Mouse (Mus musculus) liver, embryonic 11.5 days (tissue): ENCODE measurements around the gene Ptprd. TPM values are rescaled to one million over a fixed set of nuclear protein-coding genes. Genes with fewer than 3 reads are reported as not detected.

ENCODE experiments used
- ATAC-seq: fragments of 200-750 bp; cut with Nextera tagmentation; replicated peaks from 2 replicates; pipeline ENCODE4 v1.8.0; 2017; ENCODE audit warnings: moderate number of reproducible peaks, mild to moderate bottlenecking, moderate TSS enrichment, moderate library complexity; ENCODE audit not compliant: low FRiP score
- DNase-seq: peaks from one replicate; pipeline ENCODE4 v3.0.0-alpha.2; 2017; ENCODE audit warnings: low spot score
- H3K27ac ChIP-seq: fragments of 300-500 bp; sonication (generic); 2 replicates; pipeline ENCODE4 v1.5.1; 2014; ENCODE audit warnings: mild to moderate bottlenecking, low read depth, low read length, control low read depth
- H3K27me3 ChIP-seq: fragments of 300-500 bp; sonication (generic); replicated peaks from 2 replicates; pipeline ENCODE4 v1.6.1; 2014; ENCODE audit warnings: low read length, mixed read lengths; ENCODE audit not compliant: control insufficient read depth, insufficient read depth
- H3K36me3 ChIP-seq: fragments of 300-500 bp; sonication (generic); 2 replicates; pipeline ENCODE4 v1.6.1; 2014; ENCODE audit warnings: mild to moderate bottlenecking, low read length, moderate library complexity, mixed read lengths; ENCODE audit not compliant: control insufficient read depth, insufficient read depth
- H3K4me1 ChIP-seq: fragments of 300-500 bp; sonication (generic); replicated peaks from 2 replicates; pipeline ENCODE4 v1.6.1; 2014; ENCODE audit warnings: low read length, mixed read lengths; ENCODE audit not compliant: control insufficient read depth, insufficient read depth
- H3K4me2 ChIP-seq: fragments of 300-500 bp; sonication (generic); 2 replicates; pipeline ENCODE4 v1.6.1; 2014; ENCODE audit warnings: mild to moderate bottlenecking, control low read depth, moderate library complexity
- H3K4me3 ChIP-seq: fragments of 300-500 bp; sonication (generic); 2 replicates; pipeline ENCODE4 v1.5.1; 2014; ENCODE audit warnings: low read depth, low read length, control low read depth
- H3K9ac ChIP-seq: fragments of 300-500 bp; sonication (generic); 2 replicates; pipeline ENCODE4 v1.6.1; 2014; ENCODE audit warnings: low read depth, low read length, control low read depth
- H3K9me3 ChIP-seq: fragments of 300-500 bp; sonication (generic); 2 replicates; pipeline ENCODE4 v1.6.1; 2016; ENCODE audit warnings: low read length, inconsistent platforms, mixed read lengths; ENCODE audit not compliant: control insufficient read depth
- WGBS: fragments of 180-500 bp; shearing (Covaris S2); extraction: QIAGEN DNeasy Blood & Tissue Kit; methylation state at CpG from one replicate; pipeline ENCODE4 v1.1.7; 2014; 5-methylcytosine and 5-hydroxymethylcytosine counted together
- polyA plus RNA-seq: library from polyadenylated mRNA; unstranded; fragments of >200 nt; fragmentation: Nextera tagmentation; extraction: Ambion mirVana; gene quantifications from 2 replicates; pipeline ENCODE4 v1.2.1, GENCODE M21; 2014

Ptprd gene
- polyA plus RNA-seq, 1 experiment from 2014 or later = 8.4 TPM

- Histone ChIP-seq H3K36me3 (no peaks in the 10 kb centered on the region), H3K27me3 (no peaks in the 10 kb centered on the region), H3K9me3 (no peaks in the 10 kb centered on the region), H3K4me2 (no peak overlapping the region), H3K4me1 (no peaks in the 10 kb centered on the region), H3K9ac (no peak overlapping the region), H3K27ac (no peak overlapping the region), H3K4me3 (no peak overlapping the region)
- no peak for ATAC-seq
- DNase-seq = no peak
- WGBS = 80% methylated on average over 4 of the region's 4 CpGs
Observed at GRCm38 (mm10) chr4:76422113-76422512, 1789.6 kb downstream of the Ptprd start.

- Histone ChIP-seq H3K27me3 (no peaks in the 10 kb centered on the region), H3K9ac (no peak overlapping the region), H3K27ac (no peak overlapping the region), H3K4me2 (no peak overlapping the region), H3K4me1 (no peaks in the 10 kb centered on the region), H3K9me3 (no peaks in the 10 kb centered on the region), H3K36me3 (no peaks in the 10 kb centered on the region), H3K4me3 (no peak overlapping the region)
- ATAC-seq (no peak), DNase-seq (no peak)
- 79% methylated on average over 2 of the region's 2 CpGs for WGBS
Observed at GRCm38 (mm10) chr4:76419641-76420040, 1792.1 kb downstream of the Ptprd start.

GRCm38 (mm10) chr4:76417676-76418075, 1794.1 kb downstream of the Ptprd start:
- WGBS = 88% methylated on average over 5 of the region's 5 CpGs

GRCm38 (mm10) chr4:76415624-76416023, 1796.1 kb downstream of the Ptprd start:
- Histone ChIP-seq H3K4me2 (no peak overlapping the region), H3K4me3 (no peak overlapping the region), H3K9ac (no peak overlapping the region), H3K4me1 (no peaks in the 10 kb centered on the region), H3K9me3 (no peaks in the 10 kb centered on the region), H3K27ac (no peak overlapping the region), H3K36me3 (no peaks in the 10 kb centered on the region), H3K27me3 (no peaks in the 10 kb centered on the region)
- no peak for ATAC-seq
- WGBS = 89% methylated on average over 5 of the region's 5 CpGs
- DNase-seq = no peak

More at GRCm38 (mm10) chr4:76417676-76418075, 1794.1 kb downstream of the Ptprd start:
- Histone ChIP-seq H3K27ac (no peak overlapping the region), H3K9ac (no peak overlapping the region), H3K4me2 (no peak overlapping the region), H3K27me3 (no peaks in the 10 kb centered on the region), H3K9me3 (no peaks in the 10 kb centered on the region), H3K4me1 (no peaks in the 10 kb centered on the region), H3K4me3 (no peak overlapping the region), H3K36me3 (no peaks in the 10 kb centered on the region)
- DNase-seq (no peak), ATAC-seq (no peak)

GRCm38 (mm10) chr4:76414591-76414990, 1797.2 kb downstream of the Ptprd start:
- Histone ChIP-seq H3K9me3 (no peaks in the 10 kb centered on the region), H3K4me3 (no peak overlapping the region), H3K4me2 (no peak overlapping the region), H3K9ac (no peak overlapping the region), H3K36me3 (no peaks in the 10 kb centered on the region), H3K4me1 (no peaks in the 10 kb centered on the region), H3K27me3 (no peaks in the 10 kb centered on the region), H3K27ac (no peak overlapping the region)
- DNase-seq (no peak), ATAC-seq (no peak)
- WGBS = 88% methylated on average over 4 of the region's 4 CpGs

GRCm38 (mm10) chr4:76410053-76410452, 1801.7 kb downstream of the Ptprd start:
- Histone ChIP-seq H3K4me1 (no peaks in the 10 kb centered on the region), H3K36me3 (no peaks in the 10 kb centered on the region), H3K4me2 (no peak overlapping the region), H3K27me3 (no peaks in the 10 kb centered on the region), H3K9me3 (no peaks in the 10 kb centered on the region), H3K4me3 (no peak overlapping the region), H3K9ac (no peak overlapping the region), H3K27ac (no peak overlapping the region)
- DNase-seq = no peak
- 43% methylated on average over 2 of the region's 2 CpGs for WGBS
- ATAC-seq = no peak

GRCm38 (mm10) chr4:76409159-76409558, 1802.6 kb downstream of the Ptprd start:
- Histone ChIP-seq H3K4me3 (no peak overlapping the region), H3K27me3 (no peaks in the 10 kb centered on the region), H3K4me1 (no peaks in the 10 kb centered on the region), H3K36me3 (no peaks in the 10 kb centered on the region), H3K9ac (no peak overlapping the region), H3K4me2 (no peak overlapping the region), H3K9me3 (no peaks in the 10 kb centered on the region), H3K27ac (no peak overlapping the region)
- WGBS = 83% methylated on average over 3 of the region's 3 CpGs
- ATAC-seq (no peak), DNase-seq (no peak)

GRCm38 (mm10) chr4:76405862-76406454, 1805.8 kb downstream of the Ptprd start:
- H3K4me2 ChIP-seq = no peak overlapping the region
- no peak overlapping the region for H3K4me3 ChIP-seq
- H3K9me3 ChIP-seq = no peaks in the 10 kb centered on the region
- DNase-seq (no peak), ATAC-seq (no peak)
- H3K36me3 ChIP-seq = no peaks in the 10 kb centered on the region
- no peak overlapping the region for H3K9ac ChIP-seq
- no peaks in the 10 kb centered on the region for H3K27me3 ChIP-seq
- no peaks in the 10 kb centered on the region for H3K4me1 ChIP-seq
- 78% methylated on average over 5 of the region's 5 CpGs for WGBS
- H3K27ac ChIP-seq = no peak overlapping the region

- DNase-seq = no peak
- Histone ChIP-seq H3K4me3 (no peak overlapping the region), H3K4me1 (no peaks in the 10 kb centered on the region), H3K4me2 (no peak overlapping the region), H3K36me3 (no peaks in the 10 kb centered on the region), H3K9me3 (no peaks in the 10 kb centered on the region), H3K27ac (no peak overlapping the region), H3K27me3 (no peaks in the 10 kb centered on the region), H3K9ac (no peak overlapping the region)
- WGBS = 89% methylated on average over 5 of the region's 5 CpGs
- ATAC-seq = no peak
Observed at GRCm38 (mm10) chr4:76403219-76403618, 1808.5 kb downstream of the Ptprd start.
